Mouse (Mus musculus): ENCODE data around the gene Fam107a.
"Not testable (repeated sequence)": the region's sequence is repeated elsewhere in the genome, so short reads cannot be mapped to it uniquely, and the experiment has no call there.

Gene Fam107a

DNA sequence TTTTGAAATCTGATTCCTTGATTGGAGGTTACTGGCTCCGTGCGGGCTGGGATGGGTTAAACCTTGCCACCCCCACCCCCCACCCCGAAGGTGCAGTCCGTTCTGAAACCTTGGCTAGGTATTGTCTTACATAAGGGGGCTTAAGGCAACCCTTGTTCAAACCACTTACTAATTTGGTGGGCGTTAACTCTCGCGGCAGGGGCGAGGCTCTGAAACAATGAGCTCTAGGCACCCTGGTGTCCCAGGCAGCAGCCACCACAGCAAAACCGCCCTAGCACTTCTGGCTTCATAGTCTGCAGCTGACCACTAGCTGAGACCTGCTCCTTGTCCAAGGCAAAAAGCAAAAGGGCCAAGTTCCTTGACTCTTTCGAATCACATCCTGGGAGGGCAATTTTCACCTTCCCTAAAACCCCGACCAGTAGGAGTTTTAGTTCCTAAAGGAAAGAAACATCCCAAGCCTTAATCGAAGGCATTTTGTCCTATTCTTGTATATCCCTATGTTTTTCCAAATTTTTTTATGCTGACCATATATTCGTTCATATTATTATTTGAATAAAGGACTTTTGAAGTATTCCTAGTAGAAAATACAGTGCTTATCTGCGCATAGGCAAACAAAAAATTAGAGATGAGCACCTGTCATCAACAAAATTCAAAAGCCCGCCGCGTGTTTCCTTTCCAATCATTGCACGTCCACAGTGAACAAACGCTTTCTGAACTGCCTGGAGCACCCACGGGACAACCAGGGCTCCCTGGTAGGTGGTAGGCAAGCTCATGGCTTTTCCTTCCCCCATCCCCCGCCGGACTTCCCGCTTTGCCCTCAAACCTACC is 1.2 kb downstream of the Fam107a start:
- peak; percentile 70 for DNase-seq (ENCODE audit: low spot score)

DNA sequence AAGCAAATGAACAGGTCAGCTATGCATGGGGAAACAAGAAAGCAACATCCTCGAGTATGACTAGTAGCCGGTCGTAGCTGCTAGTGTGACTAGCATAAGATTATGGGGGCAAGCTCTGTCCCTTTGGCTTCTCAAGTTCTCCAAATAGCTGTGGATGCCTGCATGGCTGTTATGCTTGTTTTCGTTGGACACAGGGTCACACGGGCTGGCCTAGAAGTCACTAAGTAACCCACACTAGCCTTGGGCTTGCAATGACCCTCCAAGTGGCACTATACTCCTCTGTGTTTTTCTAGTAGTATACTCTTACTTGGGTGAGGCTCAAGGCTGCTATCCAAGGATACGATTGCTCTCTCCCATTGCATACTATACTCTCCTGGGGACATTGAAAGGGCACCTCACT is 2.7 kb downstream of the Fam107a start:
- no peak for DNase-seq (ENCODE audit: low spot score)

DNA sequence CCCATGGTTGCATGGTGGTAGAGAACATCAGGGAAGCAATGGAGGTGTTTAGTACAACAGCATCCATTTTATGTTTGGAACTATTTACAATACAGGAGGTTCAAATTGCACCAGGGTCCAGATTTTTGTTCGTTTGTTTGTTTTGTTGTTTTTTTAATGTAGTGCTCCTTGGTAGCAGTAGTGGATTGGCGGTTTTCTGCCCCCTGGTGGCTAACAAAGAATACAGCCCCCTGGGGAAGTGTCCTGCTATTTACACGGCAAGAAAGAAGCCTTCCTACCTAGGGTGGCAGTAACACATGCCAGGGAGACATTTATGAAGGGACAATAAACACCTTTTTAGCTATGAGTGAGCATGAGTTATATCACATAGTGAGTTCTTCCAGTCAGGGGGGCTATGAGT is 3.3 kb downstream of the Fam107a start:
- peak; percentile 30 for DNase-seq (ENCODE audit: low spot score)

DNA sequence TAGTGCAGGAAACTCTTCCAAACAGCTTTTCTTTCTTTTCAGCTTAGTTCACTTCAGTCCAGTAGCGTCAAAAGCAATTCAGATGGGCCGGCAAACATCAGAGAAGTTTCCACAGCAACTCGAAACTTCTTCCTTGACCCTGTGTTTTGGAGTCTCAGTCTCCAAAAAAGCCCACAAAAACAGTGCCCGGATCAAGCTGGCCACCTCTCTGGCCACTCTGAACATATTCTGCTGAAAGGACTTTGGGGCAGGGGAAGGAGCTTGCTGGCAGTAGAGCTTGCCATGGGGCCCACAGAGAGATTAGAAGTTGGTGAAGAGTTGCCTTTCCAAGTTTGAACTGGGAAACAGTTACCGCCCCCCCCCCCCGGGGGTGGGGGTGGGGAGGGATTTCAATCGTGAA is 3.9 kb downstream of the Fam107a start:
- DNase-seq (ENCODE audit: low spot score), result no peak

DNA sequence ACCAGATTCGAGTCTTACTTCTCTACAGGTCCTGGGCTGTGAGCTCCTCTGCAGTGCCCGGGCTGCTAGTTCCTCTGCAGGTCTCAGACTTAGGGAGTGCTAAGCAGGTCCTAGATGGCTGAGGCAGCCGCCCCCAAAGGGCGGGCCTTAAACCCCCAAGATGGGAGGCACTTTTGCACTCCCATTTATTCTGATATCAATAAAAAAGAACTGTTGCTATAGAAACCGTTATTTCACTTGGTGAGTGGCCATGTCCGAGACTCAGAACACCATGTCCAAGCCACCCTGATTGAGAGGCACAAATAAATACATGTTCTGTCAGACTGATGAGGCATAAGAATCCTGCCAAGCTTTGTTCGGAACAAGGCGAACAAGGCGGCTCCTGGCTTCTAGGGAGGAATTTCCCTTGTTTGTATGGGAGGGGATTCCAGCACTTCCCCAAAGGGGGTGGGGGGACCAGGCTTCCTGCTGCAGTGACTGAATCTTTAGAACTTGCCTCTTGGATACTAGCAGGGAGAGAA is 8.1 kb downstream of the Fam107a start:
- no peak for DNase-seq (ENCODE audit: low spot score)

DNA sequence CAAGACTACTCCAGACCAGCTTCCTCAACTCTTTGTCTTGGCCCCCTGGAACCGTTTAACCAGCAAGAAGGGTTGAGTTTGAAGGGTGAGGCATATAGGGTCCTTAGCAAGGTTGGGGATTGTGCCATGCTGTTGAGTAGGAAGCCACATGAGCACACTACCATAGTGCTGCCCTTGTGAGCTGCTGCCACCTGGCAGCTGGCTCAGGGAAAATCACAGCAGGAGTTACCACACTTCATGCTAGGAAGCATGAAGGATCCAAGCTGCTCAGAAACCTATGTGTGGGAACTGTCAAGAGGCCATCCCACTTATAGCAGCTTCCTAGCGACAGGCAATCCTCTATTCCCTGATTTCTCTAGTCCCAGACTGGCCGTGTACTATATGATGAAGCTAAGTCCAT is 9.2 kb downstream of the Fam107a start:
- DNase-seq (ENCODE audit: low spot score), result no peak

DNA sequence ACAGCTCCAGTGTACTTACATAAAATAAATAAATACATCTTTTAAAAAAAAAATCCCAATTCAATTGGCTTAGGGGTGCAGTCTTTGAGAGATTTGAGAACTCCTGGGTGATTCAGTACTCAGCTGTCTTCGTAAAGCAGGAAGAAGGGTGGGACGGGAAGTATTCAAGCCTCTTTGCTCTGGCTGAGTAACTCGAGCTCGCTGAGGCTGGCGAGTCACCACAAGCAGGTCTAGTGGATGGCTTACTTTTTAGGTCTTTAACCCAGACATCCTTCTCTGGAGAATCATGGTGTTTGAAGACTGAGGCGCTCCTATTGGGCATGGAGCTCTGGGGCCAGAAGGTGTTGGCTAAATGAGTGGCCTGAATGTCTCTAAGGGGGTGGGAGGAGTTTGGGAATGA is 10.9 kb downstream of the Fam107a start:
- DNase-seq (ENCODE audit: low spot score), result no peak

DNA sequence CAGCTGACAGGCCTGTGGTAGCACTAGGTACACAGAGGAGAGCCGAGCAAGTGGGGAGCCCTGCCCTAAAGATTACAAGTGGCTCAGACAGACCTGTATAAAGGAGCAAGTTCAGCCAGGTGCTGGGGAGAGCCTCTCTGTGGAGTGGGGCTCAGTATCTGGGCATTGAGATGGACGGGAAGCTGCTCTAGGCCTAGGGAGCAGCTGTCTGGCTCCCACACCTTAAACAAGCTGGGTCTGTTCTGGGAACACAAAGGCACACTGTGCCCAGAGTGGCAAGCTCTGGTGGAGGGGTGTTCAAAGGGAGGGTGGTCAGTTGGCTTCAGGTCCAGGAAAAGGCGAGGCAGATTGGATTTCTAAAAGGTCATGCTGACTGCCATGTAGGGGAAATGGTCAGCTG is 12.8 kb downstream of the Fam107a start:
- peak; percentile 28 for DNase-seq (ENCODE audit: low spot score)

DNA sequence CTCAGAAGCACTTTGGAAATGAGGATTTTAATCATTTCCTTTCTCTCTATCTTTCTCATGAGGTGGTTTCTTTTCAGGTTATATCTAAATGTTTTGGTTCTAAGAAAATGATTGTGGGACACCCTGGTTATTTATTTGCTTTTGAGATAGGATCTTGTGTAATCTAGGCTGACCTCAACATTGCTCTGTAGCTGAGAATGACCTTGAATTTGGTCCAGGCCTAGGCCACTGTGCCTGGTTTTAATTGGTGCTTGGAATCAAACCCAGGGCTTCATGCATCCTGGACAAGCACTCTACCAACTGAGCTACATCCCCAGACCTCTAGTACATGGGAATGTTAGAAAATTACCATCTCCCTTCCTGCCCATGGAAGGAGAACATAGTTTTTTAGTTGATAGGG is 13.7 kb downstream of the Fam107a start:
- no peak for DNase-seq (ENCODE audit: low spot score)

DNA sequence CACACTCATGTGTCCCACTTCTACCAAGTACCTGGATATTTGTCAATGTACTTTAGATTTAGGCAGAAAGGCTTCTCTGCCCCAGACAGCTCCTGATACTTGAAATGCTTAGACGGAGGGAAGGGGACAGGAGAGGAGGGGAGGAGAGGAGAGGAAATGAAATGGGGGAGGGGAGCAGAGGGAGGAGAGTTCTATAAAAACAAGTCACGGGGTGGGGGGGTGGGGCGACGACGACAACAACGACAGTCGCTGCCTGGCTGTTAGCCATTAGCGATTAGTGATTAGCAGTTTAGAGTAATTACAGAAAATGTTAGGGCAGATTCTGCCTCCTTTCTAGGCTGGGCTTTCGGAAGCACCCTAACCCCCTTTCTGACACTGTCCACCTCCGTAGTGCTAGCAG is 15.1 kb downstream of the Fam107a start:
- no peak for DNase-seq (ENCODE audit: low spot score)

DNA sequence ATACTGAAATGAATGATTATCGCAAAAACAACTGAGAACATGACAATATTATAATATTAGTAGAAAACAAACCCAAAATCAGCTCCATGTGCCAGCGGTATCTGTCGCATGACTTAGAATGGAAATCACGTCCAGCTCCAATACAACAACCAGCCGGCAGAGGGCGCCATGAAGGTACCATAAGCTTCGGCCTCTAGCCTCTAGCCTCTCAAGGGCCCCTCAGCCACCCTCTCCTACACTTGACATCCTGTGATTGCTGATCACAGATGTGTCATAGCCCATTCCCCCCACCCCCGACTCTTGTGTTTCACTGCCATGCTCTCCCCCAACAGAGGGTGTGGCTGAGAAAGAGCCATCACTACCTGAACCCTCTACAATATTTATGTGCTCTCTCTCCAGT is 17.5 kb downstream of the Fam107a start:
- DNase-seq (ENCODE audit: low spot score), result peak; percentile 87

DNA sequence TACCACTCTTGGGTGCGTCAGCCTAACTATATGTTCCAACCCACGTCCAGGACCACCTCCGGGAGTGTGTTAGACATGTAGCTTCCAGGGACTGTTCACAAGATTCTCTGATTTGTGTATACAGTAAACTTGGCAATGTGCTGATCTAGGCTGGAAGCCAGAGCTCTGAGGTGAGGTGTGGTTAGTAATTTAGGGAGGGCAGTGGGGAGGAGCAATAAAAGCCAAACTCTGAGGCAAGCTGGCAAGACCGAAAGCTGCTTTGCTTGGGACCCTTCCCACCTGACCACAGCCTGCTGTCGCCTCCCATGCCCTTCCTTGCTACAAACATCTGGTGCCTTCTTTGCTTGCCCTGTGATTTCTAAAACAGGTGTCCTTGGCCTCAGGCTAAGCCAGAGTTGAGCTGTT is 19.9 kb downstream of the Fam107a start:
- no peak for DNase-seq (ENCODE audit: low spot score)

DNA sequence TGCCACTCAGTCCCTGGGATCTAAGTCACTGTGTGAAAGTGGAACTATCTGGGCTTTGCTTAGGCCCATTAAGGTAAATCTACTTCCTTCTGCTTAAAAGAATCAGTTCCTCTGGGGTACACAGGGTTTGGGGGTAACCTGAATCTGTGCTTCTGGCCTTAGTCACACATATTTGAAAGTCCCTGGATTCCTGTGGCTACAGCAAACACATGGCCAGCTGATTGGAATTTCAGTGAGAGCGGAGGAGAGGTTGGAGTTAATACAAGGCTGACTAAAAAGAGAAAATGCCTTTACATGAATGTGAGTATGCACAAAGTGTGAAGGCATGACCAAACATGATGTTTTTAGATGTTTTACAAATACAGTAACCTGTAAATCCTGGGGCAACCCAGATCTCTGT is 23.6 kb downstream of the Fam107a start:
- DNase-seq (ENCODE audit: low spot score), result no peak

DNA sequence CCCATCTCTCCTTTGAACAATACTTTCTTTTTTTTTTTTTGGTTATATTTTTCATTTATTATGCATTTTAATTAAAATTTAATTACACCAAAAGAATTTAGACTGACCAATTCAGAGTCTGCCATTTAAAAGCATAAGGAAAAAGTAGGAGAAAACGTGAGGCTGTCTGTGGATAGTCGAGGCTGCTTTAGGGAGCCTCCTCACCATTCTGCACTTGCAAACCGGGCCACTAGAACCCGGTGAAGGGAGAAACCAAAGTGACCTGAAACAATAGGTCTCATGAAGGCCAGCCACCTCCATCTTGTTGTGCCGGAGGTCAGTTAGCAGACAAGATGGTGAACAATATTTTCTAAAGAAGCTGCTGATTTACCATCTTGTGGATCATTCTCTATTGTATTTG is 31.2 kb downstream of the Fam107a start:
- DNase-seq (ENCODE audit: low spot score), result not testable (repeated sequence)

DNA sequence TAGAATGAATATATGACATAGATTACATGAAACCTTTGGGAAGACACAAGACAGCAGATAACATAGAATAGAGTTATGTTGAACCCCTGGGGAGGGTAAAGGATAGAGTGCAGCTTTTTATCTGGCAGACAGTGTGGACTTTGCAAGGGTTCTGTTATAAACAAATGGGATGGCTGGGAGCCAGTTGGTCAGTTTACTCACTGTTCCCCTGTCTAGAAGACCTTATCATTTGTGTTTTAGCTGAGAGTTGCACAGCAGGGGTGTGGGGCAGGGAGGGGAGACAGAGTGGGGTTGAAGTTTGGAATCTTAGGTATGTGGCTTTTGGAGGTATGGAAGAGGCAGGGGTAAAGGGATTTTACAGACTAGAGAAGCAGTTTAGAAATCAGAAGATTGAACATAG is 34.0 kb downstream of the Fam107a start:
- no peak for DNase-seq (ENCODE audit: low spot score)

DNA sequence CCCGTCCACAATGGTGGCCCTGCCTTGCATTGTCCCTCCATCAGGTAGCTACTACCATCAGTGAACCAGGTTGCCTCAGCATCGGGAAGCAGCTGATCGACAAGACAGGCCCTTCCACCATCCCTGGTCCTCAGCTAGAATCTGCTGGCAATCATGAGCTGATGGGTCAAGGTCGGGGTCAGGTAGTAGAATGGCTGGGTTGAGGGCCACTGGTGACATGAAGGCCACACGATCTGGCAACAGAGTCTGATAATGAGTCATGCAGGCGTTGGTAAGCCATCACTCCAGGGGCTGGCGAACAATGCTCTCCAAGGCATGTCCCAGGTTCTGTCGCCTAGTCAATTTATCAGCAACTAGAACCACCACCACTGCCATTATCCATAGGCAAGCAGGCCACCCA is 46.5 kb downstream of the Fam107a start:
- not testable (repeated sequence) for DNase-seq (ENCODE audit: low spot score)

DNA sequence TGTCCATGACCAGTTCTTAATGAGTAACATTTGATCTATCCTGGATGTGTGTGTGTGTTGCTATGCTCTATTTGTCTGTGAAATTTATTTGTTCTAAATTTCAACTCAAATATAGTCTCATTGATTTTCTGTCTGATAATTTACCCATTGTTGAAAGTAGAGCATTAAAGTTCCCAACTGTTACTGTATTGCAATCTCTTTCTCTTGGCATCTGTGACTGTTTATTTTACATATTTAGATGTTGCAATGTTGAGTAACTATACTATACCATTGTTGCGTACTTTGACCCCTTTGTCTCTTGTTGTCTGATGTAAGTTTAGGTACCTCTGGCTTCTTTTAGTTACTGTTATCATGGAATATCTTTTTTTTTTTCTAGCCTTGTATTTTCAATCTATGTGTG is 53.4 kb downstream of the Fam107a start:
- DNase-seq (ENCODE audit: low spot score), result no peak

DNA sequence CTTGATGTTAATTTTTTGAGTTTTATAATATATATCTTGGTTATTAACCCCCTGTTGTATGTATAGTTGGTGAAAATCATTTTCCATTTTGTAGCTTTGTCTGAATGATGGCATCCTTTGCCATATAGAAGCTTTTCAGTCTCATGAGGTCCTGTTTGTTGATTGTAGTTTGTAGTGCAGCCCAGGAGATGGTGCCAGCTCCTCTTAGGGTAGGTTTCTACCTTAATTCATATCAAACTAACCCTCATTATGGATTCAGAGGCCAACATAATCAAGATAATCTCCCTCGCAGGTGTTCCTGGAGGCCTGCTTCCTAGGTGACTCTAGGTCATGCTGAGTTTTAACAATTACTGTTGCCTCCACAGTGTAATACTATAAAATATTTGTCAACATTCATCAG is 55.6 kb downstream of the Fam107a start:
- DNase-seq (ENCODE audit: low spot score), result no peak

DNA sequence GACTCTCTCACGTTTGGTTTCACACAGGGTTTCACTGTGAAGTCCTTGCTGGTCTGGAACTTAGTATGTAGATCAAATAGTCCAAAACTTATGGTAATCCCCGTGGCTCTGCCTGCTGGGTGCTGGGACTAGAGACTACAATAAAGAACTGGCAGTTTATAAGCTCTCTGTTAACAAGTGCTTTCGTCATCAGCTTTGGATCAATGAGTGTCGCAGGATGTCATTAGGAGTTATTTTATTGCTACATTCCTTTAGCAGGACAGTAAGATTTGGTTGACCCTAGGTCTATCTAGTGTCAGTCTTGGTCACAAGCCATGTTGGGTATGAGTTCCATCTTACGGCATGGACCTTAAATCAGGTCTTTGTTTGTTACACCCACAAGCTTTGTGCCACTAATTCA is 57.6 kb downstream of the Fam107a start:
- DNase-seq (ENCODE audit: low spot score), result no peak

DNA sequence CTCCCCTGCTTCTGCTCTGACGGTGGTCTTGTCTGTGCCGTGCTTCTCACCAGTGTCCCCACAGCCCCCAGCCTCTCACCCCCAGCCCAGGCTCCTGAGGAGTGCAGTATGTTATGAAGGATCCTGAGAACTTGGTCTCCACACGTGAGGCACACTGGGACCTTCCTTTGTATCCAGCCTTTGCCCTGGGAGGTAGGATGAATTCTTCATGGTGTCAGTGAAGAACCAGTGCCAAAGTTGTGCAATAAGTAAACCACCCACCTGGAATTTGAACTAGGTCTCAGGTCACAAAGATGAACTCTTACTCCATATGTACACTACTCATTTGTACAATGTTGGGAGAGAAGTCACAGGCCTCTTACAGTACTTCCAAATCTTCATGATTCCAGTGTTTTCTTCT is 58.7 kb downstream of the Fam107a start, which contains the start of gene Acox2:
Gene Acox2, minus strand, starts transcription at position 188 of the 400 bp plus-strand sequence.
- DNase-seq (ENCODE audit: low spot score), result no peak

DNA sequence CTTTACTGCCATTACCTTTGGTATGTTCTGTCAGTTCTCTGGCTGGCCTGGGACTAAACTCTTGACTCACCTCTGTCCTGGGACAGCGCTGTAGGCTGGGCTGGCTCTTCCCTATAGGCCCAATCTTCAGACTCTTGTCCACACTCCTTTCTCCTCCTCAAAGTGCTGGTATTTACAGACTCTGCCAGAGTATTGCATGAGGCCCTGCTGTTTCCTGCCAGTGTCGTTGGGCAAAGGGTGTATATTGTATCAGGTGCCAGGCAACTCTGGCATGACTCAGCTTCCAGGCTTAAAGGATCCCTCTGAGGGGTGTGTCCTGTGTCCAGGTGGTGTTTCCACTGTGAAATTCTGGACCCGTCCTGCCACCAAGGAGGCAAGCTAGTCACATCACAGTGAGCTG is 59.1 kb downstream of the Fam107a start:
- no peak for DNase-seq (ENCODE audit: low spot score)

DNA sequence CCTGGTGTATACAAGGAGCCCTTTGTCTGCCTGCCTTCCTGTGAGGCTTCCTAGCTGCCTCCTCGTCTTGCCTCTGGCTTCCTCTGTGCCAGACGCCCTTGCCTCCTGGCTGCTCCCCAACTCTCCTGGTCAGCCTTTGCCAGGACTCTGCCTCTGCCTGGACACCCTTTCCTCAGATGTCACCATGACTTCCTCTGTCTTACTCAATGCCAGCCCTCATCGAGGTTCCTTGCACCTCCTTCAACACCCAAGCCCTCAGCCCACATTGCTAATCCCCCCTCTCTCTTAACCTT is 59.5 kb downstream of the Fam107a start:
- DNase-seq (ENCODE audit: low spot score), result no peak

DNA sequence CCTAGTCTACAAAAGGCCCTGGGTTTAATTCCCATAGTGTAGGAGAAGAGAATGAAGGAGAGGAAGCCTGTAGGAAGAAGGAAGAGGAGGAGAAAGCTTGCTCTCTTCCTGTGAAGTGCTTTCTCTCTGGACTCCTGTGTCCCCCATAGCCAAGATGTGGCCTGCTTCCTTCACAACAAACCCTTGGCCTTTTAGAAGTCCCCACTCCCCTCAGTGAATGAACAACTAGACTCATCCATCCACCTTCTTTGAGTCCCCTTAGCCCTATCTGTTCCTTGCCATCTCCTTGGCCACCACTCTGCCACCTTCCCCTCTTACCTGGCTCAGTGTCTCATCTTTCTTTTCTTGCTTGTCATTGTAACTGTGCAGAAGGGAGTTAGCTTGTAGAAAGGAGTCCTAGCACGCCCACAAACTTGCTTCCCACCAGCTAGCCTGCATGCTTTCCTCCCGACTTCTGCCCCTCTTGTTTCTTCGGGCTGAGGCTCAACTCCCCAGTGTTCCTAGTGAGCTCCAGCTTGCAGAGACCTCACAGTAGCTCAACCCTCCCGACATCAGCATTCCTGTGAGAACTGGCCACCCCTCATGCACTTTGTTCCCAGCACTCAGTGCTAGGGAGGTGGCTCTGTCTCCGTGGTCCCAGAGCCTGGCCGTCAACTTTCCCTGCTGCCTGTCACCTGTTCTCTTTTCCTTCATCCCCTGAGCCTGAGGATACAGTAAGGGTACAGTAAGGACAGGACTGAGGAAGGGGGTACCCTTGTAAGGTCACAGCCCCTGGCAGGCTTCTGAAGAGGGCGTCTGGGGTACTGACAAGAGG is 60.1 kb downstream of the Fam107a start:
- no peak for DNase-seq (ENCODE audit: low spot score)

All from embryo, embryonic 10 days (tissue).